8 mouse cellular contexts compared by ENCODE assay signal in genomic region chr9:72111622-72112550, GRCm38 (mm10). TPM values are rescaled to one million over a fixed set of nuclear protein-coding genes. Genes with fewer than 3 reads are reported as not detected.
A peak's percentile ranks its signal among the peaks of the same experiment; 100 is the strongest.
DNase-seq lines count a peak whose midpoint lies in the region; ATAC-seq and TF ChIP-seq lines count a peak whose summit lies in the region.

Gene Tcf12 (minus strand): TSS chr9:72111871.

- H3K9ac ChIP-seq in MEL (ENCODE audit: control insufficient read depth, low read depth, low read length, poor library complexity, severe bottlenecking) = peak within 1 kb of the TSS; percentile 100
- peak within 1 kb of the TSS; percentile 99 for H3K9ac ChIP-seq in forebrain, embryonic 16.5 days (replicated peaks; ENCODE audit: low read depth, low read length)
- peak within 1 kb of the TSS; percentile 96 for H3K9ac ChIP-seq in neural tube, embryonic 15.5 days (replicated peaks)

- no peak for TF ChIP-seq RAD21 in MEL (IDR thresholded peaks at IDR 0.05; ENCODE audit: low read depth, low read length)

- TF ChIP-seq CTCF in MEL (IDR thresholded peaks at IDR 0.05 in 2 of 3, conservative IDR thresholded peaks at IDR 0.05 in 1 of 3; ENCODE audit: control insufficient read depth in 1 of 3, insufficient read depth in 1 of 3, low read depth in 2 of 3, low read length in 3 of 3, poor library complexity in 1 of 3, severe bottlenecking in 1 of 3) = no peak
- TF ChIP-seq CTCF in lung, adult 2 months (IDR thresholded peaks at IDR 0.05; ENCODE audit: insufficient read depth, low read length) = no peak

- peak; percentile 84 for ATAC-seq in forebrain, embryonic 16.5 days
- ATAC-seq in neural tube, embryonic 15.5 days (ENCODE audit: low FRiP score) = peak; percentile 87

- intact Hi-C loops in heart, postnatal 25 days (cut with DNase I) = loop anchor here (1.0 to 5.0 kb wide), 6 partner anchors 21 to 280 kb away; no protein-coding TSS in a partner anchor

- H3K4me3 ChIP-seq in MEL (ENCODE audit: control insufficient read depth in 1 of 2, insufficient read depth in 1 of 2, low read depth in 2 of 2, low read length in 2 of 2) = peak within 1 kb of the TSS; percentile 87 to 93
- H3K4me3 ChIP-seq in forebrain, embryonic 16.5 days (replicated peaks; ENCODE audit: low read length) = peak within 1 kb of the TSS; percentile 71
- H3K4me3 ChIP-seq in lung, adult 2 months (replicated peaks; ENCODE audit: extremely low read depth, low read depth, low read length) = peak within 1 kb of the TSS; percentile 77
- peak within 1 kb of the TSS; percentile 97 for H3K4me3 ChIP-seq in neural tube, embryonic 15.5 days (replicated peaks)

- WGBS in forebrain, embryonic 16.5 days = 2% methylated on average over 87 of the region's 88 CpGs
- 1% methylated on average over 88 of the region's 88 CpGs for WGBS in lung, adult 2 months
- 1% methylated on average over 87 of the region's 88 CpGs for WGBS in neural tube, embryonic 15.5 days

- H3K27ac ChIP-seq in MEL (ENCODE audit: control insufficient read depth, low read depth, low read length) = peak within 1 kb of the TSS; percentile 65
- peak within 1 kb of the TSS; percentile 97 for H3K27ac ChIP-seq in forebrain, embryonic 16.5 days (ENCODE audit: low read length)
- peak within 1 kb of the TSS; percentile 96 for H3K27ac ChIP-seq in neural tube, embryonic 15.5 days (replicated peaks)

- peak; percentile 66 to 71; a peak in 2 of 4 replicates for TF ChIP-seq POLR2A in MEL (IDR thresholded peaks at IDR 0.05; ENCODE audit: control insufficient read depth in 1 of 2, insufficient read depth in 1 of 2, low read depth in 1 of 2, low read length in 2 of 2, poor library complexity in 1 of 2)
- no peak for TF ChIP-seq POLR2A in lung, adult 2 months (IDR thresholded peaks at IDR 0.05; ENCODE audit: borderline replicate concordance, extremely low read depth, low read depth, low read length)

- H3K9me3 ChIP-seq in MEL (replicated peaks; ENCODE audit: insufficient read depth, low read length) = no peaks in the 10 kb centered on the region
- H3K9me3 ChIP-seq in forebrain, embryonic 16.5 days (ENCODE audit: control insufficient read depth, low read length) = no peaks in the 10 kb centered on the region
- H3K9me3 ChIP-seq in neural tube, embryonic 15.5 days (replicated peaks) = no peaks in the 10 kb centered on the region

- H3K4me2 ChIP-seq in forebrain, embryonic 16.5 days (ENCODE audit: low read length) = peak within 1 kb of the TSS; percentile 93
- peak within 1 kb of the TSS; percentile 80 for H3K4me2 ChIP-seq in neural tube, embryonic 15.5 days

- peaks cover 22% of the 10 kb centered on the region for H3K79me2 ChIP-seq in MEL (ENCODE audit: control insufficient read depth, insufficient read depth, low read length, poor library complexity)

- no peaks in the 10 kb centered on the region for H3K27me3 ChIP-seq in MEL (ENCODE audit: control insufficient read depth in 1 of 2, insufficient read depth in 2 of 2, low read length in 2 of 2)
- no peaks in the 10 kb centered on the region for H3K27me3 ChIP-seq in forebrain, embryonic 16.5 days (replicated peaks; ENCODE audit: control insufficient read depth, insufficient read depth, low read length)
- H3K27me3 ChIP-seq in neural tube, embryonic 15.5 days (replicated peaks) = no peaks in the 10 kb centered on the region

- DNase-seq in MEL (ENCODE audit: low read depth, low spot score) = peak; percentile 93
- DNase-seq in cerebellum, adult 11-12 months = peak; percentile 85
- peak; percentile 78 for DNase-seq in heart, postnatal 25 days (ENCODE audit: low spot score)
- peak; percentile 78 to 86 for DNase-seq in layer of hippocampus, adult 18-20 months (ENCODE audit: low spot score in 2 of 2)
- DNase-seq in lung, adult 2 months = peak; percentile 84
- DNase-seq in testis, postnatal 14 days (ENCODE audit: low spot score) = peak; percentile 91

- peaks cover 4 to 7% of the 10 kb centered on the region in 2 experiments; a peak in 2 of 4 replicates for H3K4me1 ChIP-seq in MEL (ENCODE audit: control insufficient read depth in 1 of 2, insufficient read depth in 2 of 2, low read length in 2 of 2)
- H3K4me1 ChIP-seq in forebrain, embryonic 16.5 days (replicated peaks; ENCODE audit: control insufficient read depth, insufficient read depth, low read length) = peaks cover 11% of the 10 kb centered on the region; the same call in 1 of the 2 replicates
- no peaks in the 10 kb centered on the region; the same call in none of the 2 replicates for H3K4me1 ChIP-seq in lung, adult 2 months (ENCODE audit: control insufficient read depth, insufficient read depth, low read length)
- H3K4me1 ChIP-seq in neural tube, embryonic 15.5 days = peaks cover 15% of the 10 kb centered on the region

- peaks cover 5 to 20% of the 10 kb centered on the region in 2 experiments for H3K36me3 ChIP-seq in MEL (ENCODE audit: control insufficient read depth in 1 of 2, insufficient read depth in 2 of 2, low read length in 2 of 2)
- H3K36me3 ChIP-seq in forebrain, embryonic 16.5 days (ENCODE audit: control insufficient read depth, insufficient read depth) = no peaks in the 10 kb centered on the region
- no peaks in the 10 kb centered on the region for H3K36me3 ChIP-seq in neural tube, embryonic 15.5 days

- no peak; a peak in 1 of 4 replicates for TF ChIP-seq EP300 in MEL (IDR thresholded peaks at IDR 0.05; ENCODE audit: low read depth in 1 of 2, low read length in 2 of 2)

TF ChIP-seq in MEL, 35 proteins besides CTCF, POLR2A, EP300 and RAD21 (continues in another document):
- no peak for TF ChIP-seq UBTF (IDR thresholded peaks at IDR 0.05; ENCODE audit: borderline replicate concordance, insufficient read depth, low read depth, low read length)
- peak; percentile 93 for TF ChIP-seq ZNF384 (IDR thresholded peaks at IDR 0.05; ENCODE audit: low read depth, low read length)
- TF ChIP-seq MAFK (IDR thresholded peaks at IDR 0.05; ENCODE audit: borderline replicate concordance, low read depth, low read length) = no peak
- no peak for TF ChIP-seq TAL1 (IDR thresholded peaks at IDR 0.05; ENCODE audit: low read length)
- no peak for TF ChIP-seq MYB (IDR thresholded peaks at IDR 0.05; ENCODE audit: low read depth, low read length)
- TF ChIP-seq POLR2AphosphoS5 (IDR thresholded peaks at IDR 0.05; ENCODE audit: borderline replicate concordance, low read depth, low read length) = no peak
- no peak for TF ChIP-seq JUND (IDR thresholded peaks at IDR 0.05; ENCODE audit: low read depth, low read length)
- TF ChIP-seq GABPA (IDR thresholded peaks at IDR 0.05; ENCODE audit: low read depth, low read length) = no peak
- TF ChIP-seq ETS1 (IDR thresholded peaks at IDR 0.05; ENCODE audit: low read depth, low read length) = peak; percentile 48; the same call in 1 of the 2 replicates
- no peak for TF ChIP-seq ZC3H11A (IDR thresholded peaks at IDR 0.05; ENCODE audit: low read depth, low read length)
- TF ChIP-seq ZMIZ1 (IDR thresholded peaks at IDR 0.05; ENCODE audit: low read depth, low read length) = no peak
- no peak for TF ChIP-seq USF2 (IDR thresholded peaks at IDR 0.05; ENCODE audit: borderline replicate concordance in 1 of 2, insufficient read depth in 1 of 2, low read depth in 1 of 2, low read length in 2 of 2)
- TF ChIP-seq CHD2 (IDR thresholded peaks at IDR 0.05; ENCODE audit: low read length) = no peak
- TF ChIP-seq POLR2AphosphoS2 (IDR thresholded peaks at IDR 0.05; ENCODE audit: low read length) = 0 out of 2 replicates have a peak, but pooled peaks have one; percentile 56
- no peak for TF ChIP-seq BHLHE40 (IDR thresholded peaks at IDR 0.05; ENCODE audit: borderline replicate concordance, low read depth, low read length)
- peak; percentile 71 for TF ChIP-seq SIN3A (IDR thresholded peaks at IDR 0.05; ENCODE audit: low read length)
- TF ChIP-seq KAT2A (conservative IDR thresholded peaks at IDR 0.05; ENCODE audit: low read depth, low read length) = peak; percentile 84
- no peak for TF ChIP-seq USF1 (IDR thresholded peaks at IDR 0.05; ENCODE audit: low read depth, low read length)
- peak; percentile 71 for TF ChIP-seq TBP (IDR thresholded peaks at IDR 0.05; ENCODE audit: low read depth, low read length)
- TF ChIP-seq MXI1 (IDR thresholded peaks at IDR 0.05; ENCODE audit: low read depth, low read length) = 0 out of 2 replicates have a peak, but pooled peaks have one; percentile 34
- TF ChIP-seq NRF1 (IDR thresholded peaks at IDR 0.05; ENCODE audit: insufficient read depth, low read depth, low read length, poor library complexity, severe bottlenecking) = no peak
- no peak for TF ChIP-seq E2F4 (IDR thresholded peaks at IDR 0.05; ENCODE audit: borderline replicate concordance, low read depth, low read length)
- TF ChIP-seq MAZ (IDR thresholded peaks at IDR 0.05; ENCODE audit: low read depth, low read length) = peak; percentile 82; the same call in 1 of the 2 replicates
- TF ChIP-seq MAX (IDR thresholded peaks at IDR 0.05; ENCODE audit: low read length) = no peak
- no peak for TF ChIP-seq RCOR1 (IDR thresholded peaks at IDR 0.05; ENCODE audit: low read depth, low read length)
- TF ChIP-seq MEF2A (IDR thresholded peaks at IDR 0.05; ENCODE audit: extremely low read depth, insufficient replicate concordance, low read depth, low read length, poor library complexity, severe bottlenecking) = no peak
- 0 out of 2 replicates have a peak, but pooled peaks have one; percentile 13 for TF ChIP-seq ELF1 (IDR thresholded peaks at IDR 0.05; ENCODE audit: low read depth, low read length)
- peak; percentile 73 for TF ChIP-seq TCF12 (IDR thresholded peaks at IDR 0.05; ENCODE audit: low read depth, low read length)
- peak; percentile 67 for TF ChIP-seq NELFE (IDR thresholded peaks at IDR 0.05; ENCODE audit: low read depth, low read length)
- TF ChIP-seq MYC (IDR thresholded peaks at IDR 0.05; ENCODE audit: low read depth, low read length) = no peak
- peak; percentile 80 for TF ChIP-seq HCFC1 (IDR thresholded peaks at IDR 0.05; ENCODE audit: low read depth, low read length)
- no peak for TF ChIP-seq ZKSCAN1 (IDR thresholded peaks at IDR 0.05; ENCODE audit: low read depth, low read length)
- TF ChIP-seq CHD1 (IDR thresholded peaks at IDR 0.05; ENCODE audit: low read depth, low read length) = no peak
- TF ChIP-seq GATA1 (IDR thresholded peaks at IDR 0.05; ENCODE audit: low read depth, low read length) = no peak

RNA-seq across cellular contexts. Expression of gene Tcf12, which starts in this region (rescaled TPM):
- total RNA-seq in MEL (2012; rRNA removed) = 28.7 and 29.3 TPM in 2 replicates
- 10 to 100 TPM; 39.6 to 70.5 TPM for polyA plus RNA-seq in MEL (2012; ENCODE audit: insufficient read depth in 1 of 2, insufficient read length in 2 of 2, low read depth in 1 of 2, low replicate concordance in 2 of 2, missing spikeins in 1 of 2)
- polyA plus RNA-seq in forebrain, embryonic 16.5 days (2015; fragmentation: Nextera tagmentation; extraction: Ambion mirVana) = 52.0 and 57.0 TPM in 2 replicates
- 10 to 100 TPM; 30.5 to 38.1 TPM for total RNA-seq in heart, postnatal 25 days (2021)
- 10 to 100 TPM; 54.7 to 57.8 TPM for total RNA-seq in layer of hippocampus, adult 18-20 months (2021)
- polyA plus RNA-seq in lung, adult 2 months (2012; rRNA removed) = 64.5 and 78.1 TPM in 2 replicates
- polyA plus RNA-seq in neural tube, embryonic 15.5 days (2015; fragmentation: Nextera tagmentation; extraction: Ambion mirVana) = 53.7 and 57.2 TPM in 2 replicates

Comparison
In these comparisons a context has a peak if more than half of its experiments do, and no peak if none do; other contexts are left out.
1. Peak in every context shown above with its lines: DNase-seq, ATAC-seq, H3K4me3 ChIP-seq and H3K27ac ChIP-seq.